Mouse (Mus musculus) forebrain, embryonic 14.5 days (tissue): ENCODE data around the gene S100a16. TPM values are rescaled to one million over a fixed set of nuclear protein-coding genes. Genes with fewer than 3 reads are reported as not detected.
A peak's percentile ranks its signal among the peaks of the same experiment; 100 is the strongest.

Experiments used
- ATAC-seq: fragments of 200-750 bp; cut with Nextera tagmentation; 2 replicates; pipeline ENCODE4 v1.8.0; 2017; ENCODE audit warnings: mild to moderate bottlenecking, moderate library complexity
- DNase-seq: peaks from one replicate; pipeline ENCODE4 v3.0.0-alpha.2; 2015; ENCODE audit warnings: low spot score
- H3K27ac ChIP-seq: fragments of 300-500 bp; sonication (generic); 2 replicates; pipeline ENCODE4 v1.5.1; 2014; ENCODE audit warnings: low read depth, mild to moderate bottlenecking, control low read depth, low read length, moderate library complexity
- H3K27me3 ChIP-seq: fragments of 300-500 bp; sonication (generic); replicated peaks from 2 replicates; pipeline ENCODE4 v1.6.1; 2014; ENCODE audit warnings: low read length, control low read depth, mixed read lengths; ENCODE audit not compliant: control insufficient read depth, insufficient read depth
- H3K36me3 ChIP-seq: fragments of 300-500 bp; sonication (generic); 2 replicates; pipeline ENCODE4 v1.6.1; 2014; ENCODE audit warnings: low read length, control low read depth; ENCODE audit not compliant: control insufficient read depth, insufficient read depth
- H3K4me1 ChIP-seq: fragments of 300-500 bp; sonication (generic); 2 replicates; pipeline ENCODE4 v1.6.1; 2014; ENCODE audit warnings: antibody characterized with exemption, low read length, control low read depth; ENCODE audit not compliant: control insufficient read depth, insufficient read depth
- H3K4me2 ChIP-seq: fragments of 300-500 bp; sonication (generic); 2 replicates; pipeline ENCODE4 v1.6.1; 2014; ENCODE audit warnings: mild to moderate bottlenecking, control low read depth, low read length
- H3K4me3 ChIP-seq: fragments of 300-500 bp; sonication (generic); 2 replicates; pipeline ENCODE4 v1.5.1; 2014; ENCODE audit warnings: low read depth, low read length, control low read depth
- H3K9ac ChIP-seq: fragments of 300-500 bp; sonication (generic); 2 replicates; pipeline ENCODE4 v1.6.1; 2014; ENCODE audit warnings: mild to moderate bottlenecking, low read length, control low read depth, moderate library complexity
- H3K9me3 ChIP-seq: fragments of 300-500 bp; sonication (generic); replicated peaks from 2 replicates; pipeline ENCODE4 v1.6.1; 2016; ENCODE audit warnings: low read length, control low read depth, mixed read lengths; ENCODE audit not compliant: control insufficient read depth
- WGBS: fragments of 180-500 bp; shearing (Covaris S2); extraction: QIAGEN DNeasy Blood & Tissue Kit; methylation state at CpG from one replicate; pipeline ENCODE4 v1.1.7; 2014; 5-methylcytosine and 5-hydroxymethylcytosine counted together
- polyA plus RNA-seq: library from polyadenylated mRNA; unstranded; fragments of >200 nt; fragmentation: Nextera tagmentation; extraction: Ambion mirVana; gene quantifications from 2 replicates; pipeline ENCODE4 v1.2.1, GENCODE M21; 2014

Gene S100a16
- polyA plus RNA-seq, 1 experiment from 2014 or later = 43.2 TPM

DNA sequence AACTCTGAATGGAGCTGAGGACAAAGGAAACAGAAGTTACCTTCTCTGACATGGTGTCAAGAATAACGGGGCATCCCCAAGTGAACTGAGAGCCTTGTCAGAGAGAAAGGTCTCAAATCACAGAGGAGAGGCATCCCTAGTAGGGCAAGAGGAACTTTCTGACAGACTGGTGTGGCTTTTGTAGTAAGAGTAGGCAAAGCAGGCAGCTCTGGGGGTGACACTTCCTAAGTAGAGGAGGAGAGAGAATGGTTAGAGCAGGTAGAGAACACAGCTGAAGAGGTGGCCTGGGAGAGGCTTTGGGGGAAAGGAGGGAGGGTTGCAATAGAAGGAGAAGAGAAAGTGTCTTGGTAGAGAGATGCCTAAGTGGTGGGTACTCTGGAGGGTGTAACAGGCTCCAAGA is 1.6 kb upstream of the S100a16 start:
- Histone ChIP-seq H3K9ac (no peak overlapping the region), H3K27ac (no peak overlapping the region), H3K27me3 (no peaks in the 10 kb centered on the region), H3K36me3 (no peaks in the 10 kb centered on the region), H3K9me3 (no peaks in the 10 kb centered on the region), H3K4me1 (no peaks in the 10 kb centered on the region), H3K4me3 (no peak overlapping the region), H3K4me2 (no peak overlapping the region)
- 48% methylated on average over 1 of the region's 1 CpGs for WGBS
- DNase-seq = no peak
- no peak for ATAC-seq

GRCm38 (mm10) chr3:90537905-90538296 is 847 bp downstream of the S100a16 start:
- WGBS = 77% methylated on average over 5 of the region's 5 CpGs
- ATAC-seq = no peak
- Histone ChIP-seq H3K4me3 (no peak overlapping the region), H3K4me2 (no peak overlapping the region), H3K36me3 (no peaks in the 10 kb centered on the region), H3K27ac (no peak overlapping the region), H3K27me3 (no peaks in the 10 kb centered on the region), H3K4me1 (no peaks in the 10 kb centered on the region), H3K9me3 (no peaks in the 10 kb centered on the region), H3K9ac (no peak overlapping the region)
- DNase-seq = no peak

GRCm38 (mm10) chr3:90540904-90541303 is 3.9 kb downstream of the S100a16 start:
- Histone ChIP-seq H3K4me2 (peak overlapping the region; percentile 9; the same call in 1 of the 2 replicates), H3K27ac (no peak overlapping the region), H3K4me1 (no peaks in the 10 kb centered on the region), H3K36me3 (no peaks in the 10 kb centered on the region), H3K4me3 (no peak overlapping the region), H3K9me3 (no peaks in the 10 kb centered on the region), H3K27me3 (no peaks in the 10 kb centered on the region), H3K9ac (no peak overlapping the region)
- DNase-seq (peak; percentile 27), ATAC-seq (peak; percentile 65)
- 23% methylated on average over 4 of the region's 4 CpGs for WGBS

DNA sequence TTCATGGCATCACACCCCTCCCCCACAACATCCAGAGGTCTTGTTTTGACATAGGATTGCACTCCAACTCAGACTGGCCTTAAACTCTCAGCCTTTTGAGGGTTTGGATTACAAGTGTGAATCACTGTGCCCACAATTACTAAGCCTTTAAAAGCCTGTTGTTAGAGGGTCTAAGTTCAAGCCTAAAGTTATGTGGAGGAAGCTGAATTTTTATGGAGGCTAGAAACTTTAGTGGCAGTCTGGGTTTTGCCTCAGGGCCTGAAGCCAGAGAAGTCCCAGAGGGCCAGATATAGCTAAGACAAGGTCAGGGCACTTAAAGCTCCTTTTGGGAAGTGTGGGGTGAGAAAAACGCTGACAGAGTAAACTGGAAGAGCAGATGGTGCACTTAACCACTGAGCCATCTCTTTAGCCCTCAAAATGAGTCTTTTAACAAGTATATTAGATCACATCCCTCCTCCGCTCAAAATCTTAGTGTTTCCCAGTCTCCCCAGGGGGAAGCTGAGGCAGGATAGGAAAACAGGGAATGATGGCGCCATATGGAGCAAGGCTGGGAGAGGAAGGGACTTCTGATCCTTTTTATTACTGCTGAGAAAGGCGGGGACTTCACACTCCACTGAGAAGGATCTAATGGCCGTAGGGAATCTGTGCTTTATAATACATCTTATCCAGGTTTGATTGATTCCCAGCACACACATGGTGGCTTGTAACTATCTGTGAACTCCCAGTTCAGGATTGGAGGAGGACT is 12.8 kb downstream of the S100a16 start:
- Histone ChIP-seq H3K9me3 (no peaks in the 10 kb centered on the region), H3K9ac (no peak overlapping the region), H3K27ac (no peak overlapping the region), H3K36me3 (no peaks in the 10 kb centered on the region), H3K4me3 (no peak overlapping the region), H3K4me2 (no peak overlapping the region), H3K27me3 (no peaks in the 10 kb centered on the region), H3K4me1 (no peaks in the 10 kb centered on the region)
- DNase-seq = no peak
- 77% methylated on average over 5 of the region's 5 CpGs for WGBS
- ATAC-seq = no peak

- Histone ChIP-seq H3K4me2 (no peak overlapping the region), H3K4me3 (no peak overlapping the region), H3K36me3 (no peaks in the 10 kb centered on the region), H3K4me1 (no peaks in the 10 kb centered on the region), H3K27ac (no peak overlapping the region), H3K27me3 (no peaks in the 10 kb centered on the region), H3K9me3 (no peaks in the 10 kb centered on the region), H3K9ac (no peak overlapping the region)
- DNase-seq (no peak), ATAC-seq (no peak)
- WGBS = 98% methylated on average over 2 of the region's 2 CpGs
Observed at GRCm38 (mm10) chr3:90550421-90550790, 13.4 kb downstream of the S100a16 start.

GRCm38 (mm10) chr3:90552231-90552630 is 15.2 kb downstream of the S100a16 start:
- Histone ChIP-seq H3K36me3 (no peaks in the 10 kb centered on the region), H3K4me1 (no peaks in the 10 kb centered on the region; the same call in 1 of the 2 replicates), H3K4me3 (no peak overlapping the region), H3K4me2 (no peak overlapping the region), H3K9ac (no peak overlapping the region), H3K27me3 (no peaks in the 10 kb centered on the region), H3K9me3 (no peaks in the 10 kb centered on the region), H3K27ac (no peak overlapping the region)
- no peak for DNase-seq
- 82% methylated on average over 2 of the region's 2 CpGs for WGBS
- no peak for ATAC-seq

DNA sequence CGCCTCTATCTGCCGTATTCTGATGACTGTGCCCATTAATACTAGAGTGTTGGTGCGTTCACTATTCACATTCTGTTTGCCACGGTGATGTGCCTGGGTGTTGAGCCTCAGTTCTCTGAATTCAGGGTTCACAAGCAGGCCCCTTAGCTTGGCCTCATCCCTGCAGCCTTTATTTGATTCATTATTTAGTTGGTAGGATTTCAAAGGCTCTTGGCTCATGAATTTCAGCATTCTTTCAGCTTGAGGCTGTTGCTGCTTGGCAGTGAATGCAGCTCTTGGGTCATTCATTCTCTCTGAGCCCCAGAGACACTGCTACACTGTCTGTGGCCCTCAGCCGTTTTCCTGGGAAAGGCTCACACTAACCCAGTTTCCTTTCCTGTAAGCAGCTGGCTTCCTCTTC is 18.9 kb downstream of the S100a16 start:
- Histone ChIP-seq H3K27me3 (no peaks in the 10 kb centered on the region), H3K9ac (no peak overlapping the region), H3K9me3 (no peaks in the 10 kb centered on the region), H3K4me1 (no peaks in the 10 kb centered on the region; the same call in 1 of the 2 replicates), H3K36me3 (no peaks in the 10 kb centered on the region), H3K4me3 (no peak overlapping the region), H3K4me2 (no peak overlapping the region), H3K27ac (peak overlapping the region; percentile 30; the same call in 1 of the 2 replicates)
- DNase-seq (peak; percentile 88), ATAC-seq (peak; percentile 92)
- 11% methylated on average over 5 of the region's 5 CpGs for WGBS

- Histone ChIP-seq H3K4me1 (no peaks in the 10 kb centered on the region; the same call in 1 of the 2 replicates), H3K4me3 (no peak within 1 kb of the TSS), H3K4me2 (no peak within 1 kb of the TSS), H3K9ac (no peak within 1 kb of the TSS), H3K27me3 (no peaks in the 10 kb centered on the region), H3K36me3 (no peaks in the 10 kb centered on the region), H3K9me3 (no peaks in the 10 kb centered on the region), H3K27ac (no peak within 1 kb of the TSS)
- 90% methylated on average over 6 of the region's 6 CpGs for WGBS
- no peak for DNase-seq
- ATAC-seq = no peak
Observed at GRCm38 (mm10) chr3:90560008-90560628, 23.1 kb downstream of the S100a16 start, which contains the start of gene S100a3. Gene S100a3, plus strand, starts transcription at chr3:90560578.

DNA sequence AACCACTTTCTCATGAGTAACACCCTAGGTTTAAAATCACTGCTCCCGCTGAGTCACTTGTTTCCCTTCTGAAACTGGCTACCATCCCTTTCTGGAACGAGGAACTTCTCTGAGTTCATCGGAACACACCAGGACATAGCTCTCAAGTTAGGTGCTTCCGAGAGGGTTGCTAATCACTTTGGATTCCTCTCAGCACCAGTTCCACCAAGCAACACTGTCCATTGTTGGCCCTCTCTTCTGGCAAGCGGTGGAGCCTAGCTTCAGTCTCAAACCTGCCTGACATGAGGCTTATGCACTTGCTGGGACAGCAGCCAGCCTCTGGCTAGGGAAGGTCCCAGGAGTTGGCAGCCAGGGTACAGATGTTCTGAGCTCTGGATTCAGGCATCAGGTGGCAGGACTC is 37.6 kb downstream of the S100a16 start:
- Histone ChIP-seq H3K9me3 (no peaks in the 10 kb centered on the region), H3K4me3 (no peak overlapping the region), H3K9ac (no peak overlapping the region), H3K36me3 (no peaks in the 10 kb centered on the region), H3K27ac (no peak overlapping the region), H3K4me1 (no peaks in the 10 kb centered on the region), H3K4me2 (no peak overlapping the region), H3K27me3 (no peaks in the 10 kb centered on the region)
- WGBS = 82% methylated on average over 5 of the region's 5 CpGs
- no peak for ATAC-seq
- DNase-seq = no peak
